Mouse (Mus musculus) heart, postnatal 0 days (tissue): ENCODE results near the gene Plpp4.

ENCODE experiments used
- CTCF ChIP-seq: IDR thresholded peaks from 2 replicates; pipeline ENCODE4 v1.5.1; 2016; ENCODE audit warnings: antibody characterized with exemption, control low read depth, low read depth
- EP300 ChIP-seq: IDR thresholded peaks from 2 replicates; pipeline ENCODE4 v1.6.1; 2016; ENCODE audit warnings: antibody characterized with exemption, low read depth

- TF ChIP-seq CTCF (no peak), EP300 (no peak)
Measured at GRCm38 (mm10) chr7:129279261-129279660, 22.4 kb downstream of the Plpp4 start.
